Mouse (Mus musculus): ENCODE data around the gene Gli1. TPM values are rescaled to one million over a fixed set of nuclear protein-coding genes. Genes with fewer than 3 reads are reported as not detected.

Gene Gli1
- total RNA-seq, 1 experiment: 14.9 TPM

DNA sequence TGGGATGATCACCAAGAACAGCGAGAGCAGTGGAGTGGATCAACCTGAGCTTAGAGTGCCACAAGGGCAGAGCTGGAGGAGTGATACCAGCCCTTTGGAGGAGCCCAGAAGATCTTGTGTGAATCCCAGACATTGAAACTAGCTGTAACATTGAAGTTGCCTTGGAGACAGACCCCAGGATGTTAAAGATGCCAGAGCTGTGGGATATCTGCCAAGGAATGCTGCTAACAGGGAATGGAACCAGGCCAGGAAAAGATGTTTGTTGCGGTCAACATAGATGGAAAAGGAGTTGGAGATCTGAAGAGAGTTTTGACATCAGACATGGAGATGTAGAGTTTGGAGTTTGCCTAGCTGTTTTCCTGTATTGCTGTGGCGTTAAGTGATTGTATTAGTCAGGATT, 4.4 kb upstream of the Gli1 start:
- Histone ChIP-seq H3K4me1 (ENCODE audit: control insufficient read depth in 2 of 2, insufficient read depth in 2 of 2, low read length in 2 of 2, poor library complexity in 1 of 2) (peaks cover under 1 to 8% of the 10 kb centered on the region in 2 experiments; a peak in 2 of 4 replicates), H3K4me3 (ENCODE audit: insufficient read depth in 1 of 2, low read depth in 1 of 2, low read length in 2 of 2, poor library complexity in 1 of 2, severe bottlenecking in 1 of 2) (no peak overlapping the region), H3K9me3 (ENCODE audit: control insufficient read depth, insufficient read depth, low read depth, low read length) (no peaks in the 10 kb centered on the region), H3K9ac (ENCODE audit: insufficient read depth, low read depth, low read length, poor library complexity, severe bottlenecking) (no peak overlapping the region), H3K27ac (ENCODE audit: insufficient read depth, low read depth, low read length, poor library complexity, severe bottlenecking) (no peak overlapping the region), H3K36me3 (ENCODE audit: control insufficient read depth, insufficient read depth, low read length, poor library complexity, severe bottlenecking) (no peaks in the 10 kb centered on the region)
- DNase-seq (ENCODE audit: low read depth, low spot score): no peak
- no peak for TF ChIP-seq ZNF384 (IDR thresholded peaks at IDR 0.05; ENCODE audit: low read depth, low read length)
- TF ChIP-seq HCFC1 (IDR thresholded peaks at IDR 0.05; ENCODE audit: borderline replicate concordance, insufficient read depth, low read length): no peak
- TF ChIP-seq MAFK (IDR thresholded peaks at IDR 0.05; ENCODE audit: insufficient read depth, low read depth, low read length): no peak
- in situ Hi-C loops (cut with MboI; ENCODE audit: low sequenced_read_pairs in 2 of 2, unreplicated experiment in 2 of 2): no loop called here

- peaks cover 2% of the 10 kb centered on the region; the same call in 1 of the 2 replicates for H3K36me3 ChIP-seq (ENCODE audit: control insufficient read depth, insufficient read depth, low read length, poor library complexity, severe bottlenecking)
- no peak for TF ChIP-seq ZNF384 (IDR thresholded peaks at IDR 0.05; ENCODE audit: low read depth, low read length)
- TF ChIP-seq CHD2 (IDR thresholded peaks at IDR 0.05; ENCODE audit: low read depth, low read length): no peak
- no peak for TF ChIP-seq MAFK (IDR thresholded peaks at IDR 0.05; ENCODE audit: insufficient read depth, low read depth, low read length)
- TF ChIP-seq HCFC1 (IDR thresholded peaks at IDR 0.05; ENCODE audit: borderline replicate concordance, insufficient read depth, low read length): no peak
- no peak for TF ChIP-seq ZC3H11A (IDR thresholded peaks at IDR 0.05; ENCODE audit: borderline replicate concordance, low read depth, low read length)
- peaks cover 4 to 6% of the 10 kb centered on the region in 2 experiments; a peak in 3 of 4 replicates for H3K4me1 ChIP-seq (ENCODE audit: control insufficient read depth in 2 of 2, insufficient read depth in 2 of 2, low read length in 2 of 2, poor library complexity in 1 of 2)
- no peak for DNase-seq (ENCODE audit: low read depth, low spot score)
- no peaks in the 10 kb centered on the region for H3K9me3 ChIP-seq (ENCODE audit: control insufficient read depth, insufficient read depth, low read depth, low read length)
- H3K4me3 ChIP-seq (ENCODE audit: insufficient read depth in 1 of 2, low read depth in 1 of 2, low read length in 2 of 2, poor library complexity in 1 of 2, severe bottlenecking in 1 of 2): no peak overlapping the region
- in situ Hi-C loops (cut with MboI; ENCODE audit: low sequenced_read_pairs in 2 of 2, unreplicated experiment in 2 of 2): no loop called here
- no peak overlapping the region for H3K9ac ChIP-seq (ENCODE audit: insufficient read depth, low read depth, low read length, poor library complexity, severe bottlenecking)
- no peak overlapping the region for H3K27ac ChIP-seq (ENCODE audit: insufficient read depth, low read depth, low read length, poor library complexity, severe bottlenecking)
Observed at GRCm38 (mm10) chr10:127343029-127343428, 1.3 kb upstream of the Gli1 start.

GRCm38 (mm10) chr10:127341360-127341690, 449 bp downstream of the Gli1 start:
- H3K9ac ChIP-seq (ENCODE audit: insufficient read depth, low read depth, low read length, poor library complexity, severe bottlenecking): peak overlapping the region; percentile 71; the same call in 1 of the 2 replicates
- peaks cover 11 to 18% of the 10 kb centered on the region in 2 experiments for H3K4me1 ChIP-seq (ENCODE audit: control insufficient read depth in 2 of 2, insufficient read depth in 2 of 2, low read length in 2 of 2, poor library complexity in 1 of 2)
- H3K36me3 ChIP-seq (ENCODE audit: control insufficient read depth, insufficient read depth, low read length, poor library complexity, severe bottlenecking): peaks cover 9% of the 10 kb centered on the region
- peak overlapping the region; percentile 71 to 89 for H3K4me3 ChIP-seq (ENCODE audit: insufficient read depth in 1 of 2, low read depth in 1 of 2, low read length in 2 of 2, poor library complexity in 1 of 2, severe bottlenecking in 1 of 2)
- in situ Hi-C loops (cut with MboI; ENCODE audit: low sequenced_read_pairs in 2 of 2, unreplicated experiment in 2 of 2): no loop called here
- no peaks in the 10 kb centered on the region for H3K9me3 ChIP-seq (ENCODE audit: control insufficient read depth, insufficient read depth, low read depth, low read length)
- DNase-seq (ENCODE audit: low read depth, low spot score): no peak
- no peak for TF ChIP-seq CHD2 (IDR thresholded peaks at IDR 0.05; ENCODE audit: low read depth, low read length)
- no peak for TF ChIP-seq MAFK (IDR thresholded peaks at IDR 0.05; ENCODE audit: insufficient read depth, low read depth, low read length)
- no peak for TF ChIP-seq ZC3H11A (IDR thresholded peaks at IDR 0.05; ENCODE audit: borderline replicate concordance, low read depth, low read length)
- peak overlapping the region; percentile 83; the same call in 1 of the 2 replicates for H3K27ac ChIP-seq (ENCODE audit: insufficient read depth, low read depth, low read length, poor library complexity, severe bottlenecking)

DNA sequence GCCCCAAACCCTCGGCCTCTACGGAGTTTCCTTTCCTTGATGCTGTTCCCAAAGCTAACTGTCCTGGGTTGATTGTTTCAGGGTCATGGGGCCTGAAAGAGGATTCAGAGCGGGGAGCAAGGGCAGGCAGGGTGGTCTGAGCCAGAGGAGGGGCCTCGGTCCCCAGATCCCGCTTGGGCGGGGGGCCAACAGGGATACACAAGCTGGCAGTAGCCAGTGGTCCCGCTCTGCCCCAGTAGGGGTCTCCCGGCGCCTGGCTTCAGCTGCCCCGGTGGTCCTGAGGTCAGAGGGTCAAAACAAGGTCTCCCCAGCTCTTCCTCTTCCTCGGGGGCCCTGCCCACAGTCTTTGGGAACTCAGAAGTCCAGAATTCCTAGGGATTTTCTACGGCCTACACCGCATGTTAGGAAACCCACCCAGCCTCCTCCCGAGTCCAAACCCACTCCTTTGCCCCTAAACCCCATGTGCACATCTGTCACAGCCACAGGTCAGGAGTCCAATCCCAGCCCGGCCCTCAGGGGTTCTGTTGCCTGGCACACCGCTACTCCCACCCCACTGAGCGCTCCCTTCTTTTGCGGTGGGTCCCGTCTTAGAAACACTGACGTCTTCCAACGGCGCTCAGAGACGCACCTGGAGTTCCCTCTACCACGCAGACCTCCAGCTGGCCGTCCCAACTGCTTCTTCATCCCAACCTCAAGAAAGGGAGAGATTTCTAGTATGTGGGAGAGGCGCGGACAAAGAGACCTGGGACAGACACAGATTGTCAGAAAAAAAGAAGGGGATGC, 1.0 kb downstream of the Gli1 start:
- peaks cover 10% of the 10 kb centered on the region for H3K36me3 ChIP-seq (ENCODE audit: control insufficient read depth, insufficient read depth, low read length, poor library complexity, severe bottlenecking)
- TF ChIP-seq CHD2 (IDR thresholded peaks at IDR 0.05; ENCODE audit: low read depth, low read length) (no peak), MAFK (IDR thresholded peaks at IDR 0.05; ENCODE audit: insufficient read depth, low read depth, low read length) (no peak), ZNF384 (IDR thresholded peaks at IDR 0.05; ENCODE audit: low read depth, low read length) (no peak), HCFC1 (IDR thresholded peaks at IDR 0.05; ENCODE audit: borderline replicate concordance, insufficient read depth, low read length) (no peak), ZC3H11A (IDR thresholded peaks at IDR 0.05; ENCODE audit: borderline replicate concordance, low read depth, low read length) (no peak)
- H3K4me3 ChIP-seq (ENCODE audit: insufficient read depth in 1 of 2, low read depth in 1 of 2, low read length in 2 of 2, poor library complexity in 1 of 2, severe bottlenecking in 1 of 2): peak overlapping the region; percentile 71 to 89
- peak overlapping the region; percentile 66 for H3K9ac ChIP-seq (ENCODE audit: insufficient read depth, low read depth, low read length, poor library complexity, severe bottlenecking)
- in situ Hi-C loops (cut with MboI; ENCODE audit: low sequenced_read_pairs in 2 of 2, unreplicated experiment in 2 of 2): no loop called here
- H3K27ac ChIP-seq (ENCODE audit: insufficient read depth, low read depth, low read length, poor library complexity, severe bottlenecking): peak overlapping the region; percentile 83
- H3K4me1 ChIP-seq (ENCODE audit: control insufficient read depth in 2 of 2, insufficient read depth in 2 of 2, low read length in 2 of 2, poor library complexity in 1 of 2): peaks cover 13 to 22% of the 10 kb centered on the region in 2 experiments
- no peaks in the 10 kb centered on the region for H3K9me3 ChIP-seq (ENCODE audit: control insufficient read depth, insufficient read depth, low read depth, low read length)
- no peak for DNase-seq (ENCODE audit: low read depth, low spot score)
